Mouse (Mus musculus) layer of hippocampus, postnatal 14 days (tissue): ENCODE data around the gene Scmh1. TPM values are rescaled to one million over a fixed set of nuclear protein-coding genes. Genes with fewer than 3 reads are reported as not detected.
"Not testable (repeated sequence)": the region's sequence is repeated elsewhere in the genome, so short reads cannot be mapped to it uniquely, and the experiment has no call there.

ENCODE experiments used
- DNase-seq, 2 experiments: peaks; one replicate each; pipeline ENCODE4 v3.0.0; 2021 to 2022; ENCODE audit warnings: low spot score in 2 of 2, mixed read lengths in 1 of 2
- long read RNA-seq, 2 experiments: library from polyadenylated mRNA; stranded (forward); transcript quantifications; one replicate each; pipeline ENCODE4 v2.0.0; 2021
- total RNA-seq, 2 experiments: library from RNA; stranded (reverse); gene quantifications; 2 replicates each; pipeline ENCODE4 v1.2.3; 2021

The Scmh1 gene
- 100 to 1,000 TPM; 112 TPM for total RNA-seq
- long read RNA-seq, experiment 1, transcript Scmh1-203 (13 exons, 1,995 nt): major isoform, 5 of 30 reads
- long read RNA-seq, experiment 1, partial matches to known transcripts: 8 of 30 reads
- long read RNA-seq, experiment 1, other reads (novel, unspliced or antisense): 16 of 30 reads
- long read RNA-seq, experiment 2, partial matches to known transcripts: 8 of 31 reads
- long read RNA-seq, experiment 2, other reads (novel, unspliced or antisense): 15 of 31 reads

- DNase-seq: peak; percentile 54 to 63
These were observed at the start of gene Scmh1 for GRCm38 (mm10) chr4:120405144-120405805. Scmh1 (plus strand) TSS chr4:120405281.

GRCm38 (mm10) chr4:120360011-120360521 lies 45.0 kb upstream of the Scmh1 start:
- no peak for DNase-seq

- peak in 1 of 2 experiments; percentile 40 for DNase-seq
These were observed 40.4 kb upstream of the Scmh1 start for GRCm38 (mm10) chr4:120364729-120365128.

DNA sequence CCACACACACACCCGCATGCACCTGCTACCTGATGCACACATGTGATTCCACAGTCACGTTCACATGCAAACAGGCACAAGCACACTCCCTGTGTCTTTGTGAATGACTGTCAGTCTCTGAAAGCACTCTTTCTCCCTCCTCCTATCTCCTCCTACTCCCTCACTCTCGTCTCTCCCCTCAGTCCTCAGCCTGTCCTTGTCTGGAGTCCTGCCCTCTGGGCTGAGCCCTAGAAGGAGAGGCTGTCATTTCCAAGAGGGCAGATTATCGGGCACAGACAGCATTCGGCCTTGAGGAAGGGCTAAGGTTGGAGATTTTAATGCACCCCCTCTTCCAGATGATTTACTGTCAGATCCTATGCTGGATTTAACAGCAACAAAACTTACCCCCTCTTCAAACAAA lies 39.6 kb upstream of the Scmh1 start:
- DNase-seq: no peak

GRCm38 (mm10) chr4:120368031-120368430 lies 37.0 kb upstream of the Scmh1 start:
- no peak for DNase-seq

GRCm38 (mm10) chr4:120368663-120369062 lies 36.4 kb upstream of the Scmh1 start:
- peak; percentile 68 to 74 for DNase-seq

GRCm38 (mm10) chr4:120369156-120369555 lies 35.9 kb upstream of the Scmh1 start:
- no peak for DNase-seq

- DNase-seq: no peak
These were observed 35.2 kb upstream of the Scmh1 start for GRCm38 (mm10) chr4:120369861-120370366.

DNA sequence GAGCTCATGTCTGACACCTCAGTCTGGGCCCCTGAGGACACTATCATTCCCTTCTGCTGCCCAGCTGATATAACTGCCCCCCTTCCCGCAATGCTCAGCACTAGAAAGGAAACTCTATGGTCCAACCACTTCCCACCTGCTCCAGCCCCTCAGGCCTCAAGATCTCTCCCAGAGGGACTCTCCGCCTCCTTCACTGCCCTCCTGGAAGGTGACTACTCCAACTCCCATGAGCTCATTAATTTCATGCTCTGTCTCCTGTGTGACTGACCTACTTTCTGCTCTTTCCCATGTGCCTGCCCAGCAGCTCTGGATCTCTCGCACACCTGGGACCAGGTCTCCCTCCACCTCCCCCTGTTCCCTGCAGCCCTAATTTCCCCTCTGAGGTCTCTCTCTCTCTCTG lies 32.2 kb upstream of the Scmh1 start:
- DNase-seq: no peak

DNA sequence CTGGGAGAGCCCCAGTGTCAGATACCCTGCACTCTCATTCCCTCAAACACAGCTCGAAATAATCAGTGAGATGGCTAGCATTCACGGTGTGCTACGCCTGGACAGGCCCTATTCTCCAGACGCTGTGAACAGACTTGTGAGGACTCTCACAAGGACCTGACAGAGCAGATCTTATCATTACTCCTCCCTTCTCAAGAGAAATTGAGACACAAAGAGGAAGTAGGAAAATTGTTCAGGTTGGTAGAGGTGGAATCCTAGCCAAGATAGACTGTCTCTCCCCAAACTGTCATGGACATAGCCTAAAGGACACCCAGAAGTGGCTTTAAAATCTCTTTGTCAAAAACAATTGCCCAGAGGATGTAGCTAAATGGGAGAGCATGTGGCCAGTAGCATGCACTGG lies 31.3 kb upstream of the Scmh1 start:
- no peak for DNase-seq

GRCm38 (mm10) chr4:120380811-120381391 lies 24.2 kb upstream of the Scmh1 start:
- DNase-seq: peak; percentile 72 to 89

GRCm38 (mm10) chr4:120385496-120385895 lies 19.6 kb upstream of the Scmh1 start:
- no peak for DNase-seq

GRCm38 (mm10) chr4:120387496-120387895 lies 17.6 kb upstream of the Scmh1 start:
- DNase-seq: peak; percentile 31 to 65

GRCm38 (mm10) chr4:120387968-120388367 lies 17.1 kb upstream of the Scmh1 start:
- no peak for DNase-seq

- DNase-seq: no peak
These were observed 16.0 kb upstream of the Scmh1 start for GRCm38 (mm10) chr4:120388998-120389542.

DNA sequence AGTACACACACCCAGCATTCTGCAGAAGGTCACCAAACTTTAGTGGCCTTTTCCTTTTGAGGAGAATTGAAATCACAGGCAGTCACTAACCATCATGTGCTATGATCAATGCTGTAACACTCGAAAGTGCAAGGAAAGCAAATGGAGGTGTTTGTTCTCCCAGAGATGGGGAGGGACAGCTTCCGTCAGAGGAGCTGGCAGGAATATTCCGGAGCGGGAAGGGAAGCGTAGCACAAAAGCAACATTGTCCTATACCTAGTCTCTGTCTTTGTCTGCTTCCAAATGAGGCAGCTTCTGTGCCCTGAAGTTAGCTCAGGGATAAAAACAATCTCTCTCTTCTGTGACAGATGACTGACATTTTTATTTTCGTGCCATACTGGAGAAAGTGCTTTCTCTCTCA lies 15.5 kb upstream of the Scmh1 start:
- no peak for DNase-seq

- no peak for DNase-seq
These were observed 13.5 kb upstream of the Scmh1 start for GRCm38 (mm10) chr4:120391591-120391990.

DNA sequence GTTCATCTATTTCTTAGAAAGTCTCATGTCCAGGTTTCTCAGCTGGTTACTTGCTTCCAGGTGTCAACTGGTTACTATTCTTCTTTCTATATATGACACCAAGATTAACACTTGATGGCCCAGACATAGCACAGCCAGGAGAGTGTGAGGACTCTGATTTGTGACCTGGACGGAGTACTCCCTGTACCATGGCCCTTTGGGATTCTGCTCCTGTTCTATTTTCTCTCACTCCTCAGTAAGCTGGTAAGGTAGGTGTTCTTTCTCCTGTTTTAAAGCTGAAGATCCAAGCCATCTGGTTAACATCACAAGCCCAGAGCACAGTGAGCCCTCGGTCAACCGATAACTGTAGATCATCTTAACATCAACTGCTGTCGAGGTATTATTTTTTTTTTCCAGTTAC lies 12.7 kb upstream of the Scmh1 start:
- DNase-seq: no peak

- DNase-seq: no peak
These were observed 12.3 kb upstream of the Scmh1 start for GRCm38 (mm10) chr4:120392748-120393147.

- no peak for DNase-seq
These were observed 4.8 kb upstream of the Scmh1 start for GRCm38 (mm10) chr4:120400251-120400650.

GRCm38 (mm10) chr4:120402105-120402504 lies 3.0 kb upstream of the Scmh1 start:
- not testable (repeated sequence) for DNase-seq

- no peak for DNase-seq
These were observed 834 bp upstream of the Scmh1 start for GRCm38 (mm10) chr4:120404247-120404646.
